Mouse (Mus musculus) large intestine, adult 2 months (tissue): Measurements from ENCODE around the gene Fcna. TPM values are rescaled to one million over a fixed set of nuclear protein-coding genes. Genes with fewer than 3 reads are reported as not detected.

Experiments used
- DNase-seq: peaks from one replicate; pipeline ENCODE4 v3.0.0-alpha.2; 2012; ENCODE audit warnings: low read depth, low spot score
- WGBS: fragments of 180-500 bp; shearing (Covaris S2); methylation state at CpG from one replicate; pipeline ENCODE4 v1.1.7; 2018; 5-methylcytosine and 5-hydroxymethylcytosine counted together
- polyA plus RNA-seq: library from polyadenylated mRNA; depleted of rRNA; stranded (reverse); fragments of >200 nt; gene quantifications from 2 replicates; pipeline ENCODE4 v1.2.3, GENCODE M21; 2012; rRNA removed

The Fcna gene
- polyA plus RNA-seq, 1 experiment: 1.9 TPM

GRCm38 (mm10) chr2:25580621-25581101 lies 47.2 kb downstream of the Fcna start:
- WGBS: 22% methylated on average over 6 of the region's 6 CpGs
- no peak for DNase-seq

DNA sequence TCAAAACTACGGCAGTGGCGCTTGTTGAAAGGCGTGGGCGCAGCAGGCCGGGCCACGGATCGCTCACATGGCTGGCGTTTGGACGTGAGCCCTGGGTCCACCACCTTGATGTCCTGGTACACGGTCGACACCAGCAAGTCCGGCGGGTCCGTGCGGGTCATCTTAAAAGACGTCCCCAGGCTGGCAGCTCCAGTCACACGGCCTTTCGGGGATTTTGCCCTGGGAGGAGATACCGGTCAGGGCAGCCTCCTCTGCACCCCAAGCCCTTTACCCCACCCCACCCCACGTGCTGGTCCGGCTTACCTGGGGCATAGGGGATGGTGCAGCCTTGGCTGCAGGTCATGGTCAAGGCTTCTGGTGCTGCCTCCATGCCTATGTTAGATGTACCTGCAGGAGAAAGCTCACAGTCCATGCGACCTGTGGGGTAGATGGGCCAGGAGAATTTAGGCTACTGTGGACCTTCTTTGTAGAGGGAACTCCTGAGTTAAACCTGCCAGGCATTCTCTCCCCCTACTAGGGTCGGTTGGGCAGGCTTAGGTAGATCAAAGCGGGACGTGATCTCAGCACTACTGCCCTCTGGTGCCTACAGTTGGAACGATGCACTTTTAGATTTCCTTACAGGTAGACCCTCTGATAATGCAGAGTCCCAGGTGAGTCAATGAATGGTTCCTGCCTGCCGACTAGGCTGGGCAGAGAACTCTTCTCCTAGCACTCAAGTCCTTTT lies 47.9 kb downstream of the Fcna start:
- no peak for DNase-seq
- WGBS: 3% methylated on average over 27 of the region's 27 CpGs

- 11% methylated on average over 77 of the region's 77 CpGs for WGBS
- DNase-seq: no peak
These were observed 48.8 kb downstream of the Fcna start for GRCm38 (mm10) chr2:25578796-25579736.

GRCm38 (mm10) chr2:25577951-25578795 lies 49.7 kb downstream of the Fcna start:
- no peak for DNase-seq
- 16% methylated on average over 75 of the region's 75 CpGs for WGBS

GRCm38 (mm10) chr2:25576965-25577891 lies 50.6 kb downstream of the Fcna start:
- WGBS: 27% methylated on average over 92 of the region's 92 CpGs
- no peak for DNase-seq

- no peak for DNase-seq
- WGBS: 87% methylated on average over 16 of the region's 16 CpGs
These were observed 51.6 kb downstream of the Fcna start for GRCm38 (mm10) chr2:25576028-25576850.

- DNase-seq: no peak
- 12% methylated on average over 21 of the region's 21 CpGs for WGBS
These were observed 52.3 kb downstream of the Fcna start for GRCm38 (mm10) chr2:25575432-25576027.

Other genes starting within 250 kb of the Fcna start
- 36.7 and 40.4 TPM in 2 replicates for gene Entpd2, start 232.2 kb downstream of the Fcna start, polyA plus RNA-seq
- gene Npdc1, start 228.7 kb downstream of the Fcna start, polyA plus RNA-seq: 91.9 and 126 TPM in 2 replicates
- 0.52 and 0.88 TPM in 2 replicates for gene Fut7, start 204.8 kb downstream of the Fcna start, polyA plus RNA-seq
- 7.5 and 12.4 TPM in 2 replicates for gene Abca2, start 199.3 kb downstream of the Fcna start, polyA plus RNA-seq
- gene Clic3, start 171.2 kb downstream of the Fcna start, polyA plus RNA-seq: 1.3 and 1.4 TPM in 2 replicates
- 45.6 and 48.9 TPM in 2 replicates for gene Paxx, start 166.9 kb downstream of the Fcna start, polyA plus RNA-seq
- 0.53 and 1.0 TPM in 2 replicates for gene Ptgds, start 158.0 kb downstream of the Fcna start, polyA plus RNA-seq
- not detected in 2 replicates for gene Lcn12, start 134.1 kb downstream of the Fcna start, polyA plus RNA-seq
- gene Fbxw5, start 127.3 kb downstream of the Fcna start, polyA plus RNA-seq: 26.7 and 31.7 TPM in 2 replicates
- 2.1 and 2.9 TPM in 2 replicates for gene C8g, start 126.3 kb downstream of the Fcna start, polyA plus RNA-seq
- gene Traf2, start 81.1 kb downstream of the Fcna start, polyA plus RNA-seq: 19.6 and 20.8 TPM in 2 replicates
- 200 and 273 TPM in 2 replicates for gene Edf1, start 70.2 kb downstream of the Fcna start, polyA plus RNA-seq
- gene Mamdc4, start 53.2 kb downstream of the Fcna start, polyA plus RNA-seq: 0.97 and 8.1 TPM in 2 replicates
- gene Phpt1, start 52.8 kb downstream of the Fcna start, polyA plus RNA-seq: 37.3 and 44.6 TPM in 2 replicates
- gene Ajm1, start 46.3 kb downstream of the Fcna start, polyA plus RNA-seq: 0.43 and 0.69 TPM in 2 replicates
- gene Rabl6, start 19.5 kb downstream of the Fcna start, polyA plus RNA-seq: 35.8 and 52.6 TPM in 2 replicates
- not detected in 2 replicates for gene Ccdc183, start 10.4 kb downstream of the Fcna start, polyA plus RNA-seq
- 17.2 and 19.4 TPM in 2 replicates for gene Tmem141, start 6.0 kb downstream of the Fcna start, polyA plus RNA-seq
- 1.4 TPM in 1 of 2 replicates, not detected in the other for gene Lcn8, start 25.1 kb upstream of the Fcna start, polyA plus RNA-seq
- 0.74 TPM in 1 of 2 replicates, not detected in the other for gene Lcn5, start 29.9 kb upstream of the Fcna start, polyA plus RNA-seq
- gene Lcn6, start 48.8 kb upstream of the Fcna start, polyA plus RNA-seq: not detected in 2 replicates
- gene Lcn10, start 54.7 kb upstream of the Fcna start, polyA plus RNA-seq: 0.37 TPM in 1 of 2 replicates, not detected in the other
- not detected in 2 replicates for gene Obp2a, start 72.0 kb upstream of the Fcna start, polyA plus RNA-seq
- gene Bmyc, start 78.7 kb upstream of the Fcna start, polyA plus RNA-seq: 15.6 and 16.1 TPM in 2 replicates
- not detected in 2 replicates for gene Obp2b, start 109.0 kb upstream of the Fcna start, polyA plus RNA-seq
- not detected in 2 replicates for gene Lcn3, start 137.5 kb upstream of the Fcna start, polyA plus RNA-seq
- not detected in 2 replicates for gene Lcn11, start 149.0 kb upstream of the Fcna start, polyA plus RNA-seq
- gene Gm13539, start 154.2 kb upstream of the Fcna start, polyA plus RNA-seq: not detected in 2 replicates
- gene Glt6d1, start 187.8 kb upstream of the Fcna start, polyA plus RNA-seq: not detected in 2 replicates
- gene Lcn9, start 195.1 kb upstream of the Fcna start, polyA plus RNA-seq: 0.10 and 0.29 TPM in 2 replicates
- gene Sohlh1, start 219.2 kb upstream of the Fcna start, polyA plus RNA-seq: not detected in 2 replicates
- 1.4 and 2.8 TPM in 2 replicates for gene Kcnt1, start 235.7 kb upstream of the Fcna start, polyA plus RNA-seq